Mouse (Mus musculus) R1 (cell line): ENCODE results near the gene Mllt3.
A peak's percentile ranks its signal among the peaks of the same experiment; 100 is the strongest.

Experiments
- DNase-seq: peaks from one replicate; pipeline ENCODE4 v3.0.0-alpha.2; 2018; ENCODE audit warnings: low read depth, low spot score

Gene Mllt3

GRCm38 (mm10) chr4:87826336-87826735, 206.8 kb downstream of the Mllt3 start:
- DNase-seq: no peak

DNA sequence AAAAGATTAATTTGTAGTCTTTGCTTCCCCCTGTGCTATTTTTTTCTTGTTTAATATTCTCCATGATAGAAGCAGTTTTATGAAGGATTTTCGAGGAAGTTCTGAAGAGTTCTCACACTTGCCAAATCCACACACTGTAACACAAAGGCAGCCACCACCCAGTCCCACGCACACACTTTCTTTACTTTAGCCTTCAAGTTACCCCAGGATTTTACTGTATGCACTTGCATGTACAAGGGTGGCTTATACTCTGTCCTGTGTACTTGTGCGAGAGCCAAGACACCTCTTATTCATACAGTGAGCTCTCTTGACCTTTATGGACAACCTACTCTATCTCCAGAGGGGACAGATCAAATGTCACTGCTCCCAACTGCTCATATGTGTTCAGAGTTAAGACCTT, 209.5 kb downstream of the Mllt3 start:
- DNase-seq: no peak

GRCm38 (mm10) chr4:87823191-87823590, 210.0 kb downstream of the Mllt3 start:
- DNase-seq: no peak

DNA sequence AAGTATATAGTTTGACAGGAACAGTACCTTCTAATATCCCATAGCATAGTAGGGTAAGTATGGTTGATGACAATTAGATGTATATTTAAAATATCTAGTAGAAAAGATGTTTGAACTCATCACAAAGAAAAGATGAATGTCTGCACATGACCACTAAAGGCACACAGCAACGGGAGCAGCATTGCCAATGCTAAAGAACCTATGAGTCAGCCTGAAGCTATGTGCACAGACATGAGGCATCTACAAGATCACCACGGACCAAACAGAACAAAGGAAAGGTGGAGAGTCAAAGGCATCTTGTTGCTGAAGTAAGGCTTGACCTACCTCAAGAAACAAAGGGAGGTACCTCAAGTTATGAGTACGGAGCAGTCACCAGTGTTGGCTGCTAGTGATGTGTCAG, 212.3 kb downstream of the Mllt3 start:
- DNase-seq: no peak

- no peak for DNase-seq
These were observed 214.0 kb downstream of the Mllt3 start for GRCm38 (mm10) chr4:87819182-87819581.

- no peak for DNase-seq
These were observed 214.9 kb downstream of the Mllt3 start for GRCm38 (mm10) chr4:87818276-87818675.

DNA sequence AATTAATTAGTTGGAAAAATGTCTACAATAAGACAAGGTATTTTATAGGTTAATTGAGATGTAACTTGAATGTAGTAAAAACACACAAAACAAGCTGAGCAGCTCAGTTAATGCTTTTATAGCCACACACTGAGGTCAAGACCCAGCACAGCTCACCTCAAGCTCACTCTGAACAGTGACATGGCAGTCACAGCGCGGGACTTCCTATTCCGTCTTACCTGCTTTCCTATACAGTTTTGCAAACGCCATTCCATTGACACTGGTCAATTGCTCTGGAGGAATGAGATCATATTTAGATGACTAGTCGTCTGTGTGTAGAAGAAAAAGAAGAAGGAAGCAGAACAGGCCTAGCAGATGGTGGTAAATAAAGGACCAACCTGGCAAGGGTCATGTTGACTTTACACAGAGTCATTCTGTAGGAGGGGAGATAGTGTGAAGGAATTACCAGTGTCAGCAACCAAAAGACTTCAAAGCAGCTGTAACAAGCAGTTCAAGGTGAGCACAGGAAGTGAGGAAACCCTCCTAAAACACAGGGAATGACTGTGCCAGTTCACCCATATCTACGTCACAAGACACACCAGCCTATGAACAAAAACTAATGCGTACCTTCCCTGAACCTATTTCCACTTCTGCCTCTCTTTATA, 217.6 kb downstream of the Mllt3 start:
- DNase-seq: no peak

- no peak for DNase-seq
These were observed 221.3 kb downstream of the Mllt3 start for GRCm38 (mm10) chr4:87811899-87812298.

GRCm38 (mm10) chr4:87806196-87806987, 226.8 kb downstream of the Mllt3 start:
- no peak for DNase-seq

- no peak for DNase-seq
These were observed 228.6 kb downstream of the Mllt3 start for GRCm38 (mm10) chr4:87804576-87804975.

GRCm38 (mm10) chr4:87803313-87803712, 229.9 kb downstream of the Mllt3 start:
- DNase-seq: no peak

GRCm38 (mm10) chr4:87802140-87802539, 231.0 kb downstream of the Mllt3 start:
- DNase-seq: no peak

DNA sequence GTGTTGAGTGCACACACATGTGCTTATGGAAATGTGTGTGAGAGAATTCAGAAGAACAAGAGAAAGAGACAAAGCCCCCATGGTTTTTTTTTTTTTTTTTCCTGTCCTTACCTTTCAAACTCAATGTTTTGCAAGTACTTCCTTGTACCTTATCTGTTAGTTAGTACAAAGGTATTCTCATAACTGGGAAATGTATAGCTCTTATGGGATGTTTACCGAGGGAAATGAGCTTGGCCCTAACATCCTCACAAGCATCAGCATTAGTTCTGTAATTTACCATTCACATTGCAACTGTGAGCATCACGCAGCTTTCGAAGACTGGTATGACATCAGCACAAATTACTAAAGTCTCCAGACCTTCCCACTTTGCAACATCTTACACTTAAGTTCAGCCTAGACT, 231.8 kb downstream of the Mllt3 start:
- DNase-seq: no peak

- no peak for DNase-seq
These were observed 232.9 kb downstream of the Mllt3 start for GRCm38 (mm10) chr4:87800276-87800675.

DNA sequence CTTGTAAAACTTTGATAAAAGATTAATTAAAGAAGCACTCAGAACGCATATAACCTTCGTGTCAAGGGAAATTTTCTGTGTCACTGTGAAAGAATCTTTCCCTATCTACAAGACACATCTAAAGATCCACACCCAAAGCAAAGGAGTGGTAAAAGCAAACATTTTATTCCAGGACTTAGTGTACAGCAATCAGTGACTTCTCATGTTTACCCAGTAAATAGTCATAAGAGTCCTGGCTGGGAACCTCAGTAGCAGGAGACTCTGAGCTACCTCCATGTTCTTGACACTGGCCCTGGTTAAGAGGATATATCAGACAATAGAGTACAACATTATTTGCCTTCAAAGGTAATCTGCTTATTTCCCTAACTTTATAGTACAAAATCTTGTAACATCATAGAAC, 233.7 kb downstream of the Mllt3 start:
- no peak for DNase-seq

- DNase-seq: no peak
These were observed 237.9 kb downstream of the Mllt3 start for GRCm38 (mm10) chr4:87795261-87795660.

DNA sequence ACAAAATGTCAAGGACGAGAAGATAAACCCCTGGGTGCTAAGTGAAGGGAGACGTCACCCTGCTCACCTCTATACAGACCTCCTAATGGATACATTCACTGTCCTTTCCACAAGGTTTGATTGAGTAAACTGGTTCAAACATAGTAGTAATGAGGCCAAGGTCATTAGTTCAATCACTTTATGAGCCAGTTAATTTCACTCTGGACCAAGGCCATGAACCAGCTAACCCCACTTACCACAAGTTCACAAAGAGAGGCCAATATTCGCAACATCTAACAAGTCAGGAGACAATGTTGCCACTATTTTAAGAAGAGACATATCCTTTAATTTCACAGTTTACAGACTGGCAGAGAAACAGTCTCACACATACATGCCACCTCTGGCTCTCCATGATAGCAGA, 238.9 kb downstream of the Mllt3 start:
- DNase-seq: no peak

DNA sequence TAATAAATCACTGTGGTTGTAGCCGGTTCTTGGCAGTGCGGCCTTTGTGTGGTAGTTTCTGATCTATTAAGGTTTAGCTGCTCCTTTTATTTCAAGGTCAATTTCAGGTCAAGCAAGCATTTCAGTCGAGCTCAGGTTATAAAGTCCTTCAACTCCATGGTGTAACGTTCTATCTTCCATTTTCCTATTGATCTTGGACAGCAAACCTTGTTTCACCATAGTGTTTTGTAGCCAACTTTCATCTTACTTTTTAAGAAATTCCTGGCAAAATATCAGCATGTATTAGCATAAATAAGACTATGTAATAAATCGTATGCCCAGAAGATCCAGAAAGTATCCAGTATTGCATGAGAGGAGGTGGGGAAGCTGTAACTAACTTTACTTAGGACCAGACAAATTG, 240.7 kb downstream of the Mllt3 start:
- no peak for DNase-seq

GRCm38 (mm10) chr4:87789446-87789845, 243.7 kb downstream of the Mllt3 start:
- no peak for DNase-seq

DNA sequence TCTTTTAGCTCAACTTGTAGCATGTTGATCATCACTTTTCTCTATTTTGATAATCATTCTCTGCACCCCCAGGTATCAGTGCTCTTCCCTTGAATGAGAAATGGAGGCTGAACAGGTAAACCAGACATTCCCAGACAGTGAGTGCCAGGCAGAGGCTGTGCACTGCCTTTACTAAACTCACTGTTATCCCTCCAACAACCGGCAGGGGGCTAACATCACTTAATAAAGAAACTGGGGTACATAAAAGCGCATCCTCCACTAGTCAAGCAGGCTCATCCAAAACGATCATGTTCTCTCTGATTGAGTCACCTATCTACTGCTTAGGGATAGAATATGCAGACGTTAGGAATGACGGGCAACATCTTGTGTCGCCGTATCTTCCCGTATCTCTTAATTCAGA, 244.5 kb downstream of the Mllt3 start:
- peak; percentile 64 for DNase-seq

DNA sequence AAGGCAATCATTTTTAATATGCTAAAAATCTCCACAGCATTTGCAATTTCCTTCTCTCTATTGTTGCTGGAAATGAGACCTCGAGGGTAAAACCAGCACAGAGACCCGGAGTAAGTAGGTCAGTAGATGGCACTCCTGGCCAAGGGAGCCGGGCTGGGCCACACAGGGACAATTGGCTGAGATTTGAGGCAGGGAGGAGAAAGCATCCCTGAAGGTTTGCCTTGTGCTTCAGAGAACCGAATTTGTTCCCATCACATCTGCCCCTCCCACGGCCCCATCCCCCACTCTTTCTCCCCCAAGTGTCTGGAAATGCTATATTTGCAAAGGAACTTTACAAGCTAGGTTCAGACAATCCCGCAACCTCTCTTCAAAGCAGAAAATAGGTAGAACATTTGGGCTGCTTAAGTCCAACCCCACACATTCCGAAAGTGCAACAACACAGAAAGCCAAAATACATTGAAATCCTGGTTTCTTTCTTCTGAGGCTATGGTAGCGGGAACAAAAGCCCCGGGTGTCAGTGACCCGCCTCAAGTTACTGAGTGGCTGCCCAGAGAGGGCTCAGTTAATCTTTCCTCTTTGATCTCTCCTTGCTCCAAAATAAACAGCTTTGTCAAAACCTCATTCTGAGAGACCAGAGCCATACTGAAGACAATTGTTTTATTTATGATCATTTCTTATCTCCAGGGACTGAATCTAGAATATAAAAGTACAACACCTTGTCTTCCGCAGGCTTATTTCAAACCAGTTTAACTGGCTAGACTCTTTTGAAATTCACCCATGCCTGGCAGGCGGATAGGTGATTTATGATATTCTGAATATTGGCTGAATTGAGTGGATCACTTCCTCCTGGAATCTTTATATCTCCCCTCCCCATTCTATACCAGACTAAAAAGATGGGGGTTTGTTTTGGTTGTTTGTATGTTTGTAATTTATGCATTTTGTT, 247.8 kb downstream of the Mllt3 start:
- peak; percentile 7 for DNase-seq

DNA sequence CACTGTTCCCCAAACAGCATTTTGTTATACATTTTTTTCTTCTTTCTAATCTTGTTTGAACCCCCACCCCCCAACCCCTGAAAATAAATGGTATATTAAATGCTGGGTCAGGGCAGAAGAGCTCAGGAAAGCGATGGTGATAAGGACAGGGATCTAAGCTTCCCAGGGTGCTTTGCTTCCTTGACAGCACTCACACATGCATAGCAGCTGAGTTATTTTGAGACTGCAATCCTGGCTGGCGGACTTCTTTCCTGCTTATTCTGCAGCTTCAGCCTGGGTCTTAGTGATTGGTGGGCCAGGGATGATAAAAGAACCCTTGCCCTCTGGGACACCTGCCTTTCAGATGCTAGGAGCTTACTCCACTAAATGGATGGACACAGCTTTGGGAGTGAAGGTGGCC, 249.4 kb downstream of the Mllt3 start:
- DNase-seq: no peak
